Mouse (Mus musculus): ENCODE data around the gene Pde1c. TPM values are rescaled to one million over a fixed set of nuclear protein-coding genes. Genes with fewer than 3 reads are reported as not detected.

Pde1c gene
- polyA plus RNA-seq, 1 experiment from 2014 or later = 8.5 TPM

GRCm38 (mm10) chr6:56361348-56362127, 207.4 kb downstream of the Pde1c start:
- Histone ChIP-seq H3K36me3 (no peaks in the 10 kb centered on the region), H3K4me1 (replicated peaks) (peaks cover 27% of the 10 kb centered on the region), H3K4me3 (peak overlapping the region; percentile 52), H3K4me2 (peak overlapping the region; percentile 94), H3K27ac (replicated peaks) (peak overlapping the region; percentile 81), H3K9me3 (no peaks in the 10 kb centered on the region), H3K9ac (peak overlapping the region; percentile 75), H3K27me3 (0 out of 2 replicates have a peak, but pooled peaks cover 4% of the 10 kb centered on the region)
- ATAC-seq (ENCODE audit: low read depth) = peak; percentile 80
- WGBS = 2% methylated on average over 19 of the region's 19 CpGs

- Histone ChIP-seq H3K9me3 (no peaks in the 10 kb centered on the region), H3K27ac (replicated peaks) (no peak overlapping the region), H3K4me3 (peak overlapping the region; percentile 52; the same call in 1 of the 2 replicates), H3K9ac (peak overlapping the region; percentile 18; the same call in 1 of the 2 replicates), H3K4me1 (replicated peaks) (peaks cover 27% of the 10 kb centered on the region), H3K4me2 (peak overlapping the region; percentile 94), H3K27me3 (0 out of 2 replicates have a peak, but pooled peaks cover 4% of the 10 kb centered on the region), H3K36me3 (no peaks in the 10 kb centered on the region)
- ATAC-seq (ENCODE audit: low read depth) = no peak
- 72% methylated on average over 6 of the region's 6 CpGs for WGBS
Measured at GRCm38 (mm10) chr6:56360086-56360485, 208.8 kb downstream of the Pde1c start.

- Histone ChIP-seq H3K36me3 (no peaks in the 10 kb centered on the region), H3K9ac (no peak overlapping the region), H3K27ac (replicated peaks) (no peak overlapping the region), H3K9me3 (no peaks in the 10 kb centered on the region), H3K4me2 (peak overlapping the region; percentile 94), H3K4me1 (replicated peaks) (peaks cover 27% of the 10 kb centered on the region), H3K27me3 (0 out of 2 replicates have a peak, but pooled peaks cover 4% of the 10 kb centered on the region), H3K4me3 (no peak overlapping the region)
- whole genome bisulfite sequencing = 87% methylated on average over 3 of the region's 3 CpGs
- ATAC-seq (ENCODE audit: low read depth) = no peak
Measured at GRCm38 (mm10) chr6:56359126-56359525, 209.8 kb downstream of the Pde1c start.

- H3K9ac ChIP-seq = no peak overlapping the region
- no peak overlapping the region for H3K27ac ChIP-seq (replicated peaks)
- no peaks in the 10 kb centered on the region for H3K36me3 ChIP-seq
- no peaks in the 10 kb centered on the region for H3K27me3 ChIP-seq
- 0 out of 2 replicates have a peak, but pooled peaks cover 6% of the 10 kb centered on the region for H3K4me1 ChIP-seq (replicated peaks)
- no peaks in the 10 kb centered on the region for H3K9me3 ChIP-seq
- 81% methylated on average over 3 of the region's 3 CpGs for WGBS
- no peak overlapping the region for H3K4me2 ChIP-seq
- no peak for ATAC-seq (ENCODE audit: low read depth)
- H3K4me3 ChIP-seq = no peak overlapping the region
Measured at GRCm38 (mm10) chr6:56347207-56347606, 221.7 kb downstream of the Pde1c start.

- no peaks in the 10 kb centered on the region for H3K9me3 ChIP-seq
- H3K9ac ChIP-seq = no peak overlapping the region
- no peak for ATAC-seq (ENCODE audit: low read depth)
- no peak overlapping the region for H3K27ac ChIP-seq (replicated peaks)
- H3K4me3 ChIP-seq = no peak overlapping the region
- no peaks in the 10 kb centered on the region for H3K27me3 ChIP-seq
- no peaks in the 10 kb centered on the region for H3K36me3 ChIP-seq
- 0 out of 2 replicates have a peak, but pooled peaks cover 6% of the 10 kb centered on the region for H3K4me1 ChIP-seq (replicated peaks)
- no peak overlapping the region for H3K4me2 ChIP-seq
- 71% methylated on average over 4 of the region's 4 CpGs for WGBS
Measured at GRCm38 (mm10) chr6:56345082-56345481, 223.8 kb downstream of the Pde1c start.

GRCm38 (mm10) chr6:56342005-56342404, 226.9 kb downstream of the Pde1c start:
- Histone ChIP-seq H3K4me3 (no peak overlapping the region), H3K27me3 (no peaks in the 10 kb centered on the region), H3K9me3 (no peaks in the 10 kb centered on the region), H3K9ac (no peak overlapping the region), H3K4me1 (replicated peaks) (no peaks in the 10 kb centered on the region), H3K4me2 (no peak overlapping the region), H3K36me3 (no peaks in the 10 kb centered on the region), H3K27ac (replicated peaks) (no peak overlapping the region)
- 69% methylated on average over 1 of the region's 1 CpGs for WGBS
- no peak for ATAC-seq (ENCODE audit: low read depth)

GRCm38 (mm10) chr6:56335811-56336446, 233.0 kb downstream of the Pde1c start:
- Histone ChIP-seq H3K4me1 (replicated peaks) (no peaks in the 10 kb centered on the region), H3K27me3 (no peaks in the 10 kb centered on the region), H3K9me3 (no peaks in the 10 kb centered on the region), H3K4me3 (no peak overlapping the region), H3K36me3 (no peaks in the 10 kb centered on the region), H3K27ac (replicated peaks) (no peak overlapping the region), H3K4me2 (no peak overlapping the region), H3K9ac (no peak overlapping the region)
- WGBS = 92% methylated on average over 3 of the region's 3 CpGs
- ATAC-seq (ENCODE audit: low read depth) = no peak

GRCm38 (mm10) chr6:56332149-56332548, 236.8 kb downstream of the Pde1c start:
- Histone ChIP-seq H3K9ac (no peak overlapping the region), H3K9me3 (no peaks in the 10 kb centered on the region), H3K27ac (replicated peaks) (no peak overlapping the region), H3K4me2 (no peak overlapping the region), H3K4me1 (replicated peaks) (peaks cover 14% of the 10 kb centered on the region), H3K36me3 (no peaks in the 10 kb centered on the region), H3K27me3 (no peaks in the 10 kb centered on the region), H3K4me3 (no peak overlapping the region)
- 84% methylated on average over 4 of the region's 4 CpGs for WGBS
- no peak for ATAC-seq (ENCODE audit: low read depth)

GRCm38 (mm10) chr6:56331432-56331831, 237.5 kb downstream of the Pde1c start:
- Histone ChIP-seq H3K9ac (no peak overlapping the region), H3K4me3 (no peak overlapping the region), H3K36me3 (no peaks in the 10 kb centered on the region), H3K4me2 (no peak overlapping the region), H3K4me1 (replicated peaks) (peaks cover 14% of the 10 kb centered on the region), H3K27ac (replicated peaks) (no peak overlapping the region), H3K27me3 (no peaks in the 10 kb centered on the region), H3K9me3 (no peaks in the 10 kb centered on the region)
- ATAC-seq (ENCODE audit: low read depth) = no peak
- WGBS = 89% methylated on average over 6 of the region's 6 CpGs

- Histone ChIP-seq H3K36me3 (no peaks in the 10 kb centered on the region), H3K4me2 (no peak overlapping the region), H3K9ac (no peak overlapping the region), H3K27ac (replicated peaks) (no peak overlapping the region), H3K4me3 (no peak overlapping the region), H3K9me3 (no peaks in the 10 kb centered on the region), H3K27me3 (no peaks in the 10 kb centered on the region), H3K4me1 (replicated peaks) (peaks cover 14% of the 10 kb centered on the region)
- WGBS = 5% methylated on average over 1 of the region's 1 CpGs
- peak; percentile 74 for ATAC-seq (ENCODE audit: low read depth)
Measured at GRCm38 (mm10) chr6:56328103-56328502, 240.8 kb downstream of the Pde1c start.

GRCm38 (mm10) chr6:56322799-56323198, 246.1 kb downstream of the Pde1c start:
- WGBS = 26% methylated on average over 3 of the region's 3 CpGs
- Histone ChIP-seq H3K27ac (replicated peaks) (no peak overlapping the region), H3K9ac (no peak overlapping the region), H3K4me1 (replicated peaks) (peaks cover 3% of the 10 kb centered on the region), H3K4me3 (no peak overlapping the region), H3K4me2 (no peak overlapping the region), H3K36me3 (no peaks in the 10 kb centered on the region), H3K27me3 (no peaks in the 10 kb centered on the region), H3K9me3 (no peaks in the 10 kb centered on the region)
- no peak for ATAC-seq (ENCODE audit: low read depth)

GRCm38 (mm10) chr6:56310318-56310717, 258.6 kb downstream of the Pde1c start:
- no peak overlapping the region for H3K9ac ChIP-seq
- H3K4me2 ChIP-seq = no peak overlapping the region
- no peak overlapping the region for H3K4me3 ChIP-seq
- no peak overlapping the region for H3K27ac ChIP-seq (replicated peaks)
- no peaks in the 10 kb centered on the region for H3K36me3 ChIP-seq
- no peaks in the 10 kb centered on the region for H3K9me3 ChIP-seq
- no peak for ATAC-seq (ENCODE audit: low read depth)
- no peaks in the 10 kb centered on the region for H3K27me3 ChIP-seq
- no peaks in the 10 kb centered on the region for H3K4me1 ChIP-seq (replicated peaks)

All from neural tube, embryonic 13.5 days (tissue).